Mouse (Mus musculus) layer of hippocampus, postnatal 25 days (tissue): ENCODE measurements around the gene Clasp1. TPM values are rescaled to one million over a fixed set of nuclear protein-coding genes. Genes with fewer than 3 reads are reported as not detected.

Experiments
- DNase-seq, 2 experiments: peaks; one replicate each; pipeline ENCODE4 v3.0.0; 2022; ENCODE audit warnings: mixed read lengths in 2 of 2, low spot score in 1 of 2; ENCODE audit errors: extremely low spot score in 1 of 2
- total RNA-seq, 2 experiments: library from RNA; stranded (reverse); gene quantifications; 2 replicates each; pipeline ENCODE4 v1.2.3; 2021

The Clasp1 gene
- total RNA-seq, 2 experiments from 2014 or later, result 88.7 to 103 TPM

DNA sequence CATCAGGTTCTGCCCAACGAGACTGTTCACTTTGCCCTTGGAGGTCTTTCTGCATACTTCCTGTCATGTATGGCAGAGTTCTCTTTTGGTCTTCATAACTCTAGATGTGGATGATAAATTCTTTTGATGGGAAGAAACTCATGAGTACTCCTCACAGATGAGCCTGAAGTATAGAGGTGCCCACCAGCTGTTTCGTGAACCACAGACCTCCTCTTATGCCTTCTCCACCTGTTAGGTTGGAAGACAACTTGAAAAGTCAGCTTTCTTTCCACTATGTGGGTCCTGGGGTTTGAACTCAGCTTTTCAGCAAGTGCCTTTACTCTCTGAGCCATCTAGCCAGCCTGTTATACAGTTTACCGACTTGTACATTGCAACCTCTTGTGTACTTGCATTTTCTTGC lies 57.1 kb downstream of the Clasp1 start:
- no peak for DNase-seq

DNA sequence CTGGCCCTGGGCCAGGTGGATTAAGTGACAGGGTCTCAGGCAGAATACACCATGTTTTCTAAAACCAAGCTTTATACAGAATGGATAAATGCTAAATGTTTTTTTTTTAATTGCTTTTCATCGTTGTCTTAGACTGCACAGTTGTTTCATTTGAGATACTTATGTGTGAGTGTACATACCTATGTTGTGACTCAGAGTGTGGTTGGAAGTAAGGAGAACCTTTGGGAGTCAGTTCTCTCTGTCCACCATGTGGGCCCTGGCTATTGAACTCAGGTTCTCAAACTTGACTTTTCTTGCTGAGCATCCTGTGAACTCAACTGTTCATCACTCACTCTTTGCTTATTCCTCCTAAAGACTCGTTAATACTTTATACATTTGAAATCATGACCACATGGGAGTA lies 58.3 kb downstream of the Clasp1 start:
- no peak for DNase-seq

DNA sequence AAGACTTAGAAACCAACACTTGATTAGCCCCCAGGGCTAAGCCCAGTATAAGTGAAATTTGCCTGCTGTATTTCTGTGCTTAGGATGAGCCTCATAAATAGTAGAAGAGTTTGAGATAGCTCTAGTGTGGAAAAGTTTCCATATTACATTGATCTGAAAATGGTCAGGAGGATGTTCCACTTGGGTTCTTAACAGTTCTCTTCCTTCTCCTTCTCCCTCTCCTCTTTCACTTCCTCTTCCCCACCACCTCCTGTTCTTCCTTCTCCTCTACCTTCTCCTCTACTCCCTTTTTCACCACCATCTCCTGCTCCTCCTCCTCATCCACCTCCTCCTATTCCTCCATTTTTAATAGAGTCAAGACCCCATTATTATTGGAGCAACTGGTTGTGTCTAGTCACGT lies 59.4 kb downstream of the Clasp1 start:
- DNase-seq, result no peak

DNA sequence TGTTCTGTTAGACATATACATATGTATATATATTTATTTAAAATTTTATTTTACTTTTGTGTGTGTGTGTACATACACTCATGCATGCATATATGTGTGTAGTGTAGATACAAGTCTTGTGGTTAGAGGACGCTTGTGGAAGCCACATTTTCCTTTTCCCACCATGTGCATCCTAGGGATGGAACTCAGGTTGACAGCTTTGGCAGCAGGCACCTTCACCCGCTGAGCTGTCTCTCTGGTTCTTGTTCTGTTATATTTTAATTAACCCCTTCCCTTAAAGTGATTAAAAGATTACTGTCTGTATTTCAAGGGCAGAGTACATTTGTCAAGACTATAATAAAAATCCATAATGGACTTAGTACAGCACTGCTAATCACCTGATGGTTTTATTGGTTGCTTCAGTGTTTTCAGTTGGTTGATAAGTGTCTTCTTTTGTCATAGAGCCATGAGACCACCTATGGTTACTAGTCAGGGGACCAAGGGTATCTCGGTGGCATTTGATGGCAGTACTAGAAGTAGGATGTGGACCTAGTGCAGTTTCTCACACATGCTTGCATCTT lies 62.1 kb downstream of the Clasp1 start:
- no peak for DNase-seq

DNA sequence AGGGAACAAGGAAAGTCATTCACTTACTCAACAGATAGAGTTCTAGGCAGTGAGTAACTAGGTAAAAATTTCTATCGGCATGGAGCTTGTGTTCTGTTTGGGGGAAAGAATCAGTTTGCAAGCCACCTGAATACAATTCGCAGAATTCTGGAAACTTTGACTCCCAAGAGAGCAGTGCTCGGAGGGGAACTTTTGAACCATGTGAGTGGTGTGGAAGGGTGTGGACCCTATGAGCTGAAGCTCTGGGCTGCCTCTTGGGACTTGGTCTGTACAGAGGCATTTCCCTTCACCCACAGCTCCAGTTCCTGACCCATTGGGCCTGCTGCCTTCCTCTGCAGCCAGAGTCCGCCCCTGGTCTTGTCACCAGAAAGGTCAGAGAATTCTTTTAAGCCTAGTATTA lies 64.7 kb downstream of the Clasp1 start:
- DNase-seq, result no peak

DNA sequence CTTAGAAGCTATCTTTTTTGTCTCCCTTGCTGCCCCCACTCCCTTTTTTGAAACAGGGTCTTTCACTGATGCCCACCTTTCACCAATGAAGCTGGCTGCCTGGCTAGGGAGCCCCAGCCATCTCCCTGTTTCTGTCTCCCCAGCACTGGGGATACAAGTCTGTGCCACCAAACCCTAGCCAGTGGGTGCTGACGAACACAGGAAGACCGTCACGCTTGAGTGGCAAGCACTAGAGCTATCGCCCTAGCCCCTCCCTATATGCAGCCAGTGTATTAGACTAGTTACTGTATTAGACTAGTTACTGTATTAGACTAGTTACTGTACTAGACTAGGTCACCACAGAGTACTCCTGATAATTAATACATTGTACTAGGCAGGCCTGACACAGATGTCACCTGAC lies 66.0 kb downstream of the Clasp1 start:
- no peak for DNase-seq

DNA sequence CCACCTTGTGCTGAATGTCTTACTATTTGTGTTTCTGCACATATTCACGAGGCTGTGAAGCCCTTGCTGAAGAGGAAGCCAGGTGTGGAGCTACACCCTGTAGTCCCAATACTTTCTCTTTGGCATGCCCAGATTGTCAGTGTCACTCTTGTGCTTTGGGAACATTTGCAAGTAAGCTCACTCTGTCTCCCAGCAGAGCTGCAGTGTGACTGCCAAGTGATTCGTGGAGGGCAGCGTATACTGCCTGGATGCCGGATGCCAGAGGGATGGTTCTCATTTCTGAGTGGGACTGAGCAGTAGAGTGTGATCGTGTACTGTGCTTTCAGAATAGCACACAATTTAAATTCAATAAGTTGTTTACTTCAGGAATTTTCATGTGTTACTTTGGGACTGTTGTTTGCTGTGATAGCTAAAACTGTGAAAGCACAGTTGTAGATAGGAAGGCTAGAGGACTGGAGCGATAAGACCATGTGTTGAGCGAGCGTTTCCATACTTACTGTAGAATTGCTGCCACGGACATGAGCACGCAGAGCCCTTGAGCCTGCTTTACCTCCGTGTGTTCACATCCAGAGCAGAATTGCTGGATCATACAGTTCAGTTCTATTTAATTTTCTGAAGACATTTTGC lies 68.5 kb downstream of the Clasp1 start:
- peak in 1 of 2 experiments; percentile 28 for DNase-seq

DNA sequence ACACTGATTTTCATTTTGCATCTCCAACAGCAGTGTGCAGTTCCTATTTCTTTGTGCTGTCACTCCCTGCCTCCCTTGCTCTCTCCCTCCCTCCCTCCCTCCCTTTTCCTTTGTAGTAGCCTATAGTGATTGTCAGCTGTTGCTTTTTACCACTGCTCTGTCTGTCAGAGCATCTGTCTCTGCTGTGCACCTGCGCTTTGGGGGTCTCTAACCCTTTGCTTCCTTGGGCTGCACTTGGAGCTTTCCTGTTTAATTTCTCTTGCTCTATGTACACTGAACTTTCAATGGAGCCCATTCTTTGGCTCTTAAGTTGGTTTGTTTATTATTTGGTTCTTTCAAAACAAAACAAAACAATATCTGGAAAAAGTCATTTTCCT lies 69.0 kb downstream of the Clasp1 start:
- no peak for DNase-seq

DNA sequence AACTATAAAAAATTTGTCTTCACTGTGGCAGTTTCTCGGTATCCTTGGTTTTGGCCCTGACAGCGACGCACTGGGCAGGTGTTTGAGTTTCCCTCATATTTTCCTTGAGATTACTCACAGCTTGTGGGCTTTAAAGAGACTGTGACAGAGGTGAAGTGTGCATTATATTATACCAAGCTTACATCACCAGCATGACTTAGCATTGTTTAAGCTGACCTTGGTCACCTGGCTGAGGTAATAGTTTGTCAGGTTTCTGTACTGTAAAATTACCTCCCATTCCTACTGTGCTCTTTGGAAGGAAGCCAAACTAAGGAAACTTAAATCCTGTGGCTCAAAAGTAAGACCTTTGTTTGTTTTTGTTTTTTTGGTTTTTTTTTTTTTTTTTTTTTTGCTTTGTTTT lies 69.4 kb downstream of the Clasp1 start:
- no peak for DNase-seq

DNA sequence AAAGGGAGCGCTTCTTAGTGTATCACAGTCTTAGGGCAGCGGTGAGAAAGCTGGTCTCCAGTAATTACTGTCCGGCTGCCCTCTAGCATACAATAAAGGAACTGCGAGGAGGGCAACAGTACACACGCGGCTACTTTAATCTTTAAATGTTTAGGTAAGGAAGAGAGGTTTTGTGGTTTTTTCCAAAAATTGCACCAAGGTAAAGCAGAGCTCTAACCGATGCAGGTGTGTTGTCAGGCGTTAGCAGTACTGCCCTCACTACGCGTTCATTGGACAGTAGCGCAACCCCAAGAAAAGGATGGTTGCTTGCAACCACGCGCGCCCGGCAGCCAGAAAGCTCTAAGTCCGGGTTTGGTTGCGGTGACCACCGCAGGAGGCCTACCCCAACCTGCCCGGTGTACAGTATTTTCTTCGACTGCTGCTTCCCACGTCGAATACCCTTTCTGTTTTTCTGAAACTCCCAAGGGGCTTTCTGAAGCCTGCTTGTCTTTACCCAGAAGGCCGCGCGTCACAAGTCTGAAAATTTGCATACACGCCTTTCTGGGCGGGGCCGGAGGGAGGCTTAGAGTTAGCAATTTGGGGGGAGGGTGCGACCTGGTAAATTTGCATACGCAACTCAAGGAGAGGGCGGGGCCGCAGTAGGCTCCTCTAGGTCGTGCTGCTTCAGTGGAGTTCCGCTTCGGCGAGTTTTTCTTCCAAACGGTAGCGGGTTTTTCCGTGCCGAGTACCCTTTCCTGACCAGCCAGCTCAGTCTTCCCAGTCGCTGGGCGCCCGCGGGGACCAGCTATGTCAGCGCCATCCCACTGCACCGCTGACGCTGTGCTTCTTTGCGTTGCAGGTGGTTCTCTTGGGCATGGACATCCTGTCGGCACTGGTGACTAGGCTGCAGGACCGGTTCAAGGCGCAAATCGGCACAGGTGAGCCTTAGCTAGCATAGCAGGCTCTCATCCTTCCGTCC lies 70.4 kb downstream of the Clasp1 start:
- DNase-seq, result peak; percentile 75 to 77

DNA sequence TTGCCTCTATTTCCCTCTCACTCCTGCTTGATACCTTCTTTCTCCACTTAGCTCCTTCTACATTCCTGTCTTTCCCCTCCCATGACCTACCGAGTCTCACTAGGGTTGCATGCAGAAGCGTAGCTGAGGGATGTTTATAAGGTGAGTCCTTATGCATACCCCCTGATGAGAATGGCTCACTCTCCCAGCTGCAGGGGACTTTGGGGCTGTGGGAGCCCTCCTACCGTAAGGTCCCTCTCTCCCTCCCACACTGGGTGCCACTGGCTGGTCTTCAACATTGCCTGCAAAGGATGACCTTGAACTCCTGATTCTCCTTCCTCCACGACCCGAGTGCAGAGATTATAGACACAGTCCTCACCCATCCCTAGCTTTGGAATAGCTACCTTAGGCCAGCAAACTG lies 71.9 kb downstream of the Clasp1 start:
- no peak for DNase-seq

DNA sequence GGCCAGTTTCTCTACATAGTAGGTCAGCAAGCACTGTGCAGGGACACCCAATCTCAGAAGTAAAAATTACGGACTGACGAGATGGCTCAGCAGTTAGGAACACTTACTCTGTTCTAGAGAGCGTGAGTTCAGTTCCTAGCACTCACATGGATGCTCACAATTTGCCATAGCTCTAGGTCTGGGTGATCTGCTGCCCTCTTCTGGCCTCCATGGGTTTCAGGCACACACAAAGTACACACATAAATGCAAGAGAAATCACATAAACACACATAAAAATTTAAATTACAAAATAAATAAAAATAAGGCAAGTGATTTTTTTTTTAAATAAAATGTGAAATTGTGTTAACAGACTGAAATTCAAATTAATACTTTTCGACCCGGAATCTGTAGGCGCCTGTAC lies 77.2 kb downstream of the Clasp1 start:
- DNase-seq, result no peak

DNA sequence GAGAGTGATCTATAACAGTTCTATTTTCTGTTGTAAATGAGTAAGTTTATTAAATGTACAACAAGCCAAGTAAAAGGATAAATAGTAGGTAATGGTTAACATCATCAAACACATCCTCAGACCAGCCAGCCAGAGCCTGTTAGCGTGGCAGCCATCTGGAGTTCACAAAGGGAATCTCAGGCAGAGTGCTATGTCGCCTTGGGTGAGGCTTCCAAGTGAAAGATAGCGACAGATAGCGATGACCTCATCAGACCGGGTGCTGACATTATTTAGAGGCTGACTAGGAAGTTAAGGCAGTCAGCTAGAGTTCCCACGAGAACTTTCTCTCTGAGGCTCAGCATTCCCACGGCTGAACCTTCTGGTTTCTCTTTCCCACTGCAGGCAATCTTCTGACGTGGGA lies 83.5 kb downstream of the Clasp1 start:
- no peak for DNase-seq

DNA sequence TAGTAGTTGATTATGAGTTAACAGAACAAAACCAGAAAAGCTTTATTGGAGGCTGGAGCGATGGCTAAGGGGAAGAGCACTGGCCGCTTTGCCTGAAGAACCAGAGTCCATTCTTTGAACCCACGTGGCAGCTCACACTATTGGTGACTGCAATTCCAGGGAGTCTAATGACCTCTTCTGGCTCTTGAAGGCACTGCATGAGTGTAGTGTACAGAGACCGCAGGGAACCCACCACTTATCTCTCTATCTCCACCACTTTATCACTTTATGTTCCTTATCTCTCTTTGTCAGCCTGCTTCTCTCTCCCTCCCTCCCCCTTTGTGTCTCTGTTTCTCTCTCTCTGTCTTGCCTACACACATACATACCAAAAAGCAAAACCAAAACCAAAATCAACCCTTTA lies 88.1 kb downstream of the Clasp1 start:
- DNase-seq, result peak in 1 of 2 experiments; percentile 41

DNA sequence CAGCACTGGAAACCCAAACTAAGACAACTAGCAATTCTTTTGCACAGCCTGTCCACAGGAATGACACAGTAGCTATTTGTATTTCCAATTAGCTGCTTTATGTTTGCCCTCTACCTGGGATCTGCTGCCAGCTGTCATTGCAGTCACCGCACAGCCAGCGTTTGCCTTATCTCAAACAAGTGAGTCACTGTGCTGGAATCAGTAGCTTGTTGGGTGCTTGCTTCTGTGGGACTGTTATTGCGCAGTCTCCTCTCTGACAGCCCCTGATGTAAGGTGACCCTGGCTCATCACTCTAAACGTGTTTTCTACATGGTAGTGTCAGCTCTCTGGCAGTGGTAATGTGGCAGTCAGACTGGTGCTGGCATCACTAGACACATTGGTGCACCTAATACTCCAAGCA lies 90.4 kb downstream of the Clasp1 start:
- no peak for DNase-seq

DNA sequence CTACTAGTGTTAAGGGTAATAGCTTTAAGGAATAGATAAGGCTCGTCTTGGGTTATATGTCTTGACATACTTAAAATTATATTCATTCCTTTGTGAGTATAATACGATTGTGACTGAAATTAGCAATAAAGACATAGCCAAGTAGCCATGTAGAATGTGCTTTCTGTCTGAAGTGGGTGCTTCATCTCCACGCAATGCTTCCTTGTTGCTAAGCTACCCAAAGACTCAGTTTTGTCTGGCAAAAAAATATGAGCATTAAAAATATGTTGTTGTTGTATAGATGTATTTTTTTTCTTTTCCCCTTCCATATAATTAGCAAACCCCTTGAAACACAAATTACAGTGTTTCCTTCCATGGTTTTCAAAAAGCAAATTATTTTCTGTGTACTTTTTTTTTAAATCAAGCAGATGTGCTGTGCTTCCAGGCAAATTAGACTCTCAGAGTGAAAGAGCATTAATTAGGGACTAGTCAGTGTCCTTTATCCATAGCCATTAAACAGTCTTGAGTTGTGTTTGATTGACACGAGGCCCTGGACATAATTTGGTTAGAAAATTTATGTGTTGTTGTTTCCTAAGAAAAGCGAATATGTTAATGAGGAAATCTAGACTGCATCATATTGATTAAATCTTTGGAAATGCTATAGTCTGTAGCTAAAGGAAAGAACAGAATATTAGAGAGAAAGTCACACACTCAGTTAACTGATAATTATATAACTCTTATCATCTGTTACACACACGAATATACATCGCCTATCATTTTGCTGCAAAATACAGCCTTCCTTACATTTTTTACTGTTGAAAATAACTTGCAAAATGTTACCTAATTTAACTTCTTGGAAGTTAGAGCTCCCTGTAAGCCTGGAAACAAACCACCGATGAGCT lies 91.9 kb downstream of the Clasp1 start:
- no peak for DNase-seq

DNA sequence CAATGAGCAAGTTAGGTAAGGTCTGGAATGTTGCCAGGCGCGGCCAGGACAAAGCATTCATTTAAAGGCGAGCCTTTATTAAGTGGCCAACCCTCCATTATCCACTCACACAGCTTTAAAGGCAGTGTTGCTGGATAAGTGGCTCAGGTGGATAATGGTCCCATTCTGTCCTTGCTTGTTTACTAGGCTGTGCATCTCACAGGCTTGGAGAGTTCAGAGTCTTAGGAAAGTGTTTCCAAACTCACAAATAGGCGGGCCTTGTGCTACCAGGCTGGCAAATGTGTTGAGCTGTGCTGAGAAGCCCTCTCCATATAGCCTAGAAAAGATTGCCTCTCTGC lies 92.5 kb downstream of the Clasp1 start:
- peak in 1 of 2 experiments; percentile 30 for DNase-seq

DNA sequence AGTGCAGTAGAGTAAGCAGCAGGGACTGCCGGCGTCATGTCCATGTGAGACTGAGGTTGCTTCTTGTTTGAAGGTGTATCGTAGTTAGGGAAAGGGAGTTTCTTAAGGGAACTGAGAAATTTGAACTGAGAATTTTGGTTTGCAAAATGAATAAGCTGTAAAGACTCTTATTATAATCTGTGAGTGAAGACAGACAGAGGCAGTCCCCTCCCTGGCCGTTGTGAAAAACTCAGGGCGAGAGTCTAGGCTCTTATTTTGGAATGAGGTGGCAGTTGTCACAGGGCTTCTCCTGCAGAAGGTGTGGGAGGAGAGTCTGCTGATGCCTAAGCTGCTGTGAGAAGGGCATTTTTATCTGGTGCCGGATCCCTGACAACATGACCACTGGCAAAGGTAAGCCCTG lies 92.8 kb downstream of the Clasp1 start:
- peak in 1 of 2 experiments; percentile 13 for DNase-seq

DNA sequence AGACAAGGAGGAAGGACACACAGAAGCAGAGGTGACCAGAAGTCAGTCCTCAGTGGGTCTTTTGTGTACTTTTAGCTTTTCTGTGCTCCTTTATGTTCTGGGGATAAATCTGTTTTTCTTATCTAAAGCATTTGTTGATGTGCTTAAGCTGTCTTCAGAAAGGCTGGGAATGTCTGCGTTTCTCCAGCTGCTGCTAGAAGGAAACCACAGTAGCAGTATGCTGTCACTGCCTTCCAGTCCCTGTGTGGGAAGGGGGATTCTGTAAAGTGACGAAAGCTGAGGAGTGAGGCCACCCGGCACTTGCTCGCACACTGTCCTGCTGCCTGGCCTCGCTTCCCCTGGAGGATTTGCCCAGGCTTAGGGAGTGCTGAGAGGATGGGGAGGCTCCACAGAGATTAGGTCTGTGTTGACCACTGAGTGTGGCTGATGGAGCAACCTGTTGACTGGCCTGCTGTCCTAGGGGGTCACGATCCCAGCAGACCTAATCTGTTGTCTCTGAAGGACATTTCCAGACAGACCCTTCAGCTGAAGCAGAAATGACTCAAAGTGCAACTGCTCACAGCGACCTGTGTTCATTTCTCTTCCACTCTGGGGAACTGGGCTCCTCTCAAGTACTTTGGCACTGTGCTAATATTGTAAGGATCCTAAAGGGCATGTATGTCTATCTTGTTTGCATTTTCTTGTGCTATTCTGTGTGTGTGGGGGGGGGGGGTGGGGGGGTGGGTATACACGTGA lies 93.6 kb downstream of the Clasp1 start:
- no peak for DNase-seq

DNA sequence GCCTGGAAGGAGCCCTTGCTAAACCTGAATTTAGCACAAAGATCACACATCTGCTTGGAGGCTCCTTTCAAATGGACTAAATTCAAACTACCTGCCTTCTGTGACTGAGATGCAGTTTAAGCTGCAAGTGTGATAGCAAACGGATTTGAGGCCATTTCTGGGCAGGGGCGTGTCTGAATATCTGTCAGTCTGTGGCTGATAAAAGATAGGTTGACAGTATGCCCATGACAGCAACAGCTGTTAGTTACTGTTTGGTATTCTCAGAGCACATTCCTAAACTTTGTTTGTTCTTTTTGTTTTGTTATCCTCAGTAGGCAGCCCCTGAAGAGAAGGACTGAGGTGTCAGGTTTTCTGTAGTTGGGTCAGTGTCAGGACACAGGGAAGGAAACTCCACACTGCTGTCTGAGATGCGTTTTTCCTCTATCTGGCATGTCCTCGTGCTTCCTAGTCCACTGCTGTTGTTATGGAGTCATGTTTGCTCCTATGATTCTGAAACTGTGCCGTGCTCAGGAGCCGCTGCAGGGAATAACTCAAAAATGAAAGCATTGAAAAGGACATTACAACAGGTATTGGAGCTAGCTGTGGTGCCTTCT lies 94.7 kb downstream of the Clasp1 start:
- DNase-seq, result no peak
